Mouse (Mus musculus) CH12.LX (cell line): Measurements from ENCODE around the gene Mtmr1.

Experiments used
- CTCF ChIP-seq, 2 experiments: IDR thresholded peaks in 1 of 2; conservative IDR thresholded peaks in 1 of 2; 2 replicates each; pipeline ENCODE4 v1.5.1; 2011 to 2012; ENCODE audit warnings: low read depth in 2 of 2, low read length in 2 of 2, improper control_type of control experiment in 1 of 2, inconsistent platforms in 1 of 2, mild to moderate bottlenecking in 1 of 2, moderate library complexity in 1 of 2
- E2F4 ChIP-seq: IDR thresholded peaks from 2 replicates; pipeline ENCODE4 v1.6.1; 2011; ENCODE audit warnings: low read depth, low read length, improper control_type of control experiment; ENCODE audit not compliant: insufficient replicate concordance
- ELF1 ChIP-seq: IDR thresholded peaks from 2 replicates; pipeline ENCODE4 v1.6.1; 2014; ENCODE audit warnings: low read depth, mild to moderate bottlenecking, inconsistent platforms, low read length, improper control_type of control experiment
- EP300 ChIP-seq: IDR thresholded peaks from 2 replicates; pipeline ENCODE4 v1.6.1; 2011; ENCODE audit warnings: low read length, improper control_type of control experiment
- GABPA ChIP-seq: IDR thresholded peaks from 2 replicates; pipeline ENCODE4 v1.6.1; 2012; ENCODE audit warnings: low read depth, low read length, improper control_type of control experiment, inconsistent platforms; ENCODE audit not compliant: insufficient replicate concordance
- JUN ChIP-seq: IDR thresholded peaks from 2 replicates; pipeline ENCODE4 v1.6.1; 2011; ENCODE audit warnings: low read depth, mild to moderate bottlenecking, low read length, improper control_type of control experiment, moderate library complexity; ENCODE audit not compliant: insufficient read depth
- MAFK ChIP-seq: IDR thresholded peaks from 2 replicates; pipeline ENCODE4 v1.6.1; 2011; ENCODE audit warnings: low read length, improper control_type of control experiment; ENCODE audit not compliant: insufficient replicate concordance
- MAX ChIP-seq: IDR thresholded peaks from 2 replicates; pipeline ENCODE4 v1.6.1; 2011; ENCODE audit warnings: low read length, improper control_type of control experiment
- NELFE ChIP-seq: IDR thresholded peaks from 2 replicates; pipeline ENCODE4 v1.6.1; 2011; ENCODE audit warnings: low read depth, low read length, improper control_type of control experiment
- POLR2A ChIP-seq: IDR thresholded peaks from 2 replicates; pipeline ENCODE4 v1.6.1; 2011; ENCODE audit warnings: low read depth, mild to moderate bottlenecking, improper control_type of control experiment, low read length
- USF1 ChIP-seq: IDR thresholded peaks from 2 replicates; pipeline ENCODE4 v1.6.1; 2014; ENCODE audit warnings: low read depth, mild to moderate bottlenecking, inconsistent platforms, low read length, improper control_type of control experiment
- ZC3H11A ChIP-seq: IDR thresholded peaks from 2 replicates; pipeline ENCODE4 v1.6.1; 2012; ENCODE audit warnings: low read depth, mild to moderate bottlenecking, inconsistent platforms, low read length, improper control_type of control experiment

DNA sequence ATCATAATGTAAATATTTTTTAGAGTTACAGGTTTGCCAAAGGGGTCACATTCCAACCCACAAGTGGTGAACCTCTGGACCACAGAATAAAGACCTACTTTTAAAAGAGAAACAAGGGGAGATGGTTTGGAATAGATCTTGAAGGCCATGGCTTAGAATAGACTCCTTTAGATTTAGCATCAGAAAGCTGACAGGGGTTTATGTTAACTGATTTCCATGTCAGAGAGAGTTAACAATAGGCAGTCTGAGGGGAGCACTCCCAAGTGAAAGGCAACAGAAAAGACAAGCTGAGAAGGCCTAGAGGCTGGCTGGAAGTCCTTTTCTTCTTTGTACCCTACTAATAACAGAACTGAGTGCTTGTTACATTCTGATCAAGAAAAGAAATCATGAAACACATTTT is 41.7 kb downstream of the Mtmr1 start:
- TF ChIP-seq MAX (no peak), CTCF (conservative IDR thresholded peaks at IDR 0.05 in 1 of 2, IDR thresholded peaks at IDR 0.05 in 1 of 2; ENCODE audit: low read depth in 2 of 2, low read length in 2 of 2) (no peak), MAFK (no peak), JUN (no peak), POLR2A (no peak), EP300 (no peak), GABPA (no peak), ELF1 (no peak), USF1 (no peak), E2F4 (no peak), ZC3H11A (no peak), NELFE (no peak)
